Mouse (Mus musculus): ENCODE results near the gene Gatad1. TPM values are rescaled to one million over a fixed set of nuclear protein-coding genes. Genes with fewer than 3 reads are reported as not detected.

Gene Gatad1
- polyA plus RNA-seq, 1 experiment from 2014 or later, result 85.8 TPM

DNA sequence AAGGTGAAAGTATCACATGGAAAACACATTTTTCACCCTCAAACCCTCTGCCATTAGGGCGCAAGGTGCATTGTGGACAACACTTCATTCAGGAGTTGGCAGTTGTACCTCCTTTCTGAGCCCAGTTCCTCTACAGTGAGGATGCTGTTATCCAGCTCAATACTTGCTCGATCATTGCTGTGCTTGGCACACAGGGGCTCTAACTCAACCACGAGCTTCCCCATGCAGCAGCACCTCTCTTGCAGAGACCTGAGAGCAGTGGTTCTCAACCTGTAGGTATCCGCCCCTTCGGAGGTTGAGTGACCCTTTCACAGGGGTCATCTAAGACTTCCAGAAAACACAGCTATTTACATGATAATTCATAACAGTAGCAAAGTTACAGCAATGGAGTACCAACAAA, 5.4 kb downstream of the Gatad1 start:
- Histone ChIP-seq H3K9ac (ENCODE audit: low read depth, low read length) (no peak overlapping the region), H3K27ac (no peak overlapping the region), H3K27me3 (ENCODE audit: insufficient read depth, low read length) (no peaks in the 10 kb centered on the region), H3K4me2 (ENCODE audit: low read length) (no peak overlapping the region), H3K36me3 (ENCODE audit: insufficient read depth, low read length) (no peaks in the 10 kb centered on the region), H3K4me3 (replicated peaks; ENCODE audit: low read depth, low read length) (no peak overlapping the region), H3K9me3 (replicated peaks; ENCODE audit: low read length) (no peaks in the 10 kb centered on the region), H3K4me1 (replicated peaks; ENCODE audit: insufficient read depth, low read length) (no peaks in the 10 kb centered on the region)
- TF ChIP-seq CTCF (IDR thresholded peaks at IDR 0.05; ENCODE audit: low read depth), result no peak
- ATAC-seq (replicated peaks; ENCODE audit: low FRiP score, low read depth) (no peak), DNase-seq (ENCODE audit: low spot score) (no peak)
- WGBS, result 85% methylated on average over 5 of the region's 5 CpGs

DNA sequence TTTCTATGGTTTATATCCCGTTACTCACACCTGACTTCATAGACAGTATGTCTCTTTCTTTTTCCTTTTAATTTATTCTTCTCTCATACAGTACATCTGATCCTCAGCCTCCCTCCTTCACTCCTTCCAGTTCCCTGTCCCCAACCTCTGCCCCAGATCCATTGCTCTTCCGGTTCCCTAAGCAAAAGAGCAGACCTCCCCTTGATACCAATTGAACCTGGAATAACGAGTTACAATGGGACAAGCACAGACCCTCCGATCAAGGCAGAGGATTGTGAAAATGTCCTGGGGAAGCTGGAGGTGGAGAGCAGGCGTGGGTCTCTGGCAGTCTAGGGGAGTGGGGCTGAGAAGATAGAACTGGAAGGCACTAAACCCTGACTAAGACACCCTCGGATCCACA, 6.1 kb downstream of the Gatad1 start, which contains the start of gene Tmbim7:
Tmbim7 (plus strand) TSS at position 301 of the 400 bp plus-strand sequence.
- Histone ChIP-seq H3K4me3 (replicated peaks; ENCODE audit: low read depth, low read length) (no peak within 1 kb of the TSS), H3K9ac (ENCODE audit: low read depth, low read length) (no peak within 1 kb of the TSS), H3K27ac (no peak within 1 kb of the TSS), H3K9me3 (replicated peaks; ENCODE audit: low read length) (no peaks in the 10 kb centered on the region), H3K27me3 (ENCODE audit: insufficient read depth, low read length) (no peaks in the 10 kb centered on the region), H3K4me1 (replicated peaks; ENCODE audit: insufficient read depth, low read length) (no peaks in the 10 kb centered on the region), H3K36me3 (ENCODE audit: insufficient read depth, low read length) (no peaks in the 10 kb centered on the region), H3K4me2 (ENCODE audit: low read length) (no peak within 1 kb of the TSS)
- no peak for TF ChIP-seq CTCF (IDR thresholded peaks at IDR 0.05; ENCODE audit: low read depth)
- WGBS, result 87% methylated on average over 6 of the region's 6 CpGs
- DNase-seq (ENCODE audit: low spot score), result no peak
- ATAC-seq (replicated peaks; ENCODE audit: low FRiP score, low read depth), result no peak

DNA sequence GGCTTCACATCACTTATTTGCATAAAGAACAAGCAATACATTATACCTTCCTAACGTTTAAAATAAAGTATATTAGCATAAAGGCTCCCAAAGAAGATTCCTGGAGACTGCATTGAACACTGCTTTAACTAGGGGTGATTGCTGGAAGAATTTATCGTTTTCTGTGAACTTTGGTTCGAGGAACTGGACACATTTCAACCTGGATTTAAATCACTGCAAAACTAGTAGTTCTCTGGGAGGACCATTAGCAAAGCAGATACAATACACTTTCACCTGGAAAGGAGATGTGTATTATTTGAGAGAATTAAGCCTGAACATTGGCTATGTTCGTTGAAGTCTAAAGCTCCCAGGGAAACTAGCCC, 8.2 kb downstream of the Gatad1 start:
- Histone ChIP-seq H3K9me3 (replicated peaks; ENCODE audit: low read length) (no peaks in the 10 kb centered on the region), H3K4me3 (replicated peaks; ENCODE audit: low read depth, low read length) (no peak overlapping the region), H3K27ac (0 out of 2 replicates have a peak overlapping the region, but pooled peaks have one; percentile 31), H3K27me3 (ENCODE audit: insufficient read depth, low read length) (no peaks in the 10 kb centered on the region), H3K4me1 (replicated peaks; ENCODE audit: insufficient read depth, low read length) (no peaks in the 10 kb centered on the region), H3K9ac (ENCODE audit: low read depth, low read length) (no peak overlapping the region), H3K4me2 (ENCODE audit: low read length) (no peak overlapping the region), H3K36me3 (ENCODE audit: insufficient read depth, low read length) (peaks cover 8% of the 10 kb centered on the region; the same call in 1 of the 2 replicates)
- DNase-seq (ENCODE audit: low spot score) (no peak), ATAC-seq (replicated peaks; ENCODE audit: low FRiP score, low read depth) (no peak)
- TF ChIP-seq CTCF (IDR thresholded peaks at IDR 0.05; ENCODE audit: low read depth), result no peak
- whole genome bisulfite sequencing, result 55% methylated on average over 4 of the region's 4 CpGs

DNA sequence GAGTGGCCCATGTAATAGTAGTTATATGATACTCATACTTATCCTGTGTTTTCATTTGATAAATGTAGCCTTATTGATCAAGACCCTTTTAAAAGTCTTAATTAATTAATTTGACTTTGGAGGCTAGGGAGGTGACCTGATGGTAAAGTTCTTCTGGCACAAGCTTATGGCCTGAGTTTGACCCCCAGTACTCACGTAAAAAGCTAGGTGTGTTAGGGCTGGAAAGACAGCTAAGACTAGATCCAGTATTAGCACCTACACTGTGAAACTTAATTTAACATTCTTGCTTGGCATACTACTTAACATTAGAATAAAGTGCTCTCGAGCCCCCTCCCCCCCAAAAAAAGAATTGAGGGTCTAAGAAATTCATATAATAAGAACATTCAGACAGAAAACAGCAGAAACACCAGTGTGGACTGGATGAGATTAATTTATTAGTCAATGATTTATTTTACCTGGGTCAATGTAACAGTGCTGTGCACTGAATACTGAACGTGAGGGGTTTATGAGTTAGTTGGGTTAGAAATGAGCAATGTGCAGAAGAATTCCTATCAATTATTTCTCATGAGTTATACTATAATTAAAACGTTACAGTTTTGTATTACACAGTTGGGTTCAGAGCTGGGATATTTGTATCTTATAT, 8.7 kb downstream of the Gatad1 start:
- TF ChIP-seq CTCF (IDR thresholded peaks at IDR 0.05; ENCODE audit: low read depth), result no peak
- H3K27me3 ChIP-seq (ENCODE audit: insufficient read depth, low read length), result no peaks in the 10 kb centered on the region
- WGBS, result 27% methylated on average over 4 of the region's 4 CpGs
- DNase-seq (ENCODE audit: low spot score), result peak; percentile 31
- H3K4me1 ChIP-seq (replicated peaks; ENCODE audit: insufficient read depth, low read length), result no peaks in the 10 kb centered on the region
- no peak overlapping the region for H3K27ac ChIP-seq
- no peaks in the 10 kb centered on the region for H3K9me3 ChIP-seq (replicated peaks; ENCODE audit: low read length)
- ATAC-seq (replicated peaks; ENCODE audit: low FRiP score, low read depth), result peak; percentile 43; the same call in 1 of the 2 replicates
- H3K36me3 ChIP-seq (ENCODE audit: insufficient read depth, low read length), result peaks cover 8% of the 10 kb centered on the region; the same call in 1 of the 2 replicates
- H3K9ac ChIP-seq (ENCODE audit: low read depth, low read length), result no peak overlapping the region
- no peak overlapping the region for H3K4me3 ChIP-seq (replicated peaks; ENCODE audit: low read depth, low read length)
- peak overlapping the region; percentile 39; the same call in 1 of the 2 replicates for H3K4me2 ChIP-seq (ENCODE audit: low read length)

DNA sequence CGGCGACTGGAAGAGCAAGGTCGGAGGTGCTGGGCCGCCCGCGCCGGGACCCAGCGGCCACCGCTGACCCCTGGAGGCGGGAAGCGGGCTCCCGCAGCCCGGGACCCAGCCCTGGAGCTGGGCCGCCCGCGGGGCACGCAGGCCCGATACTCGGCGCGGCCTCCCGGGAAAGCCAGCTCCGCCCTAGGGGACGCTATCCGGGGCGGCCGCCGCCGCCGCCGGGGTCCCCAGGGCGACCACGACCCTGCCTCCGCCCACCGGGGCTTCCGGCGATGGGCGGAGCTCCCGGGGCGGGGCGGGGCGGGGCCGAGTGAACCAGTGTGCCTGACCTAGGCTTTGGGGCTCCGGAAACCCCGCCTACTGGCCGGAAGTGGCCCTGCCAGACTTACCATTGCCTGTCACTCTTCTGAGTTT, 9.3 kb downstream of the Gatad1 start:
- 0 out of 2 replicates have a peak, but pooled peaks have one; percentile 32 for TF ChIP-seq CTCF (IDR thresholded peaks at IDR 0.05; ENCODE audit: low read depth)
- DNase-seq (ENCODE audit: low spot score), result peak; percentile 92

DNA sequence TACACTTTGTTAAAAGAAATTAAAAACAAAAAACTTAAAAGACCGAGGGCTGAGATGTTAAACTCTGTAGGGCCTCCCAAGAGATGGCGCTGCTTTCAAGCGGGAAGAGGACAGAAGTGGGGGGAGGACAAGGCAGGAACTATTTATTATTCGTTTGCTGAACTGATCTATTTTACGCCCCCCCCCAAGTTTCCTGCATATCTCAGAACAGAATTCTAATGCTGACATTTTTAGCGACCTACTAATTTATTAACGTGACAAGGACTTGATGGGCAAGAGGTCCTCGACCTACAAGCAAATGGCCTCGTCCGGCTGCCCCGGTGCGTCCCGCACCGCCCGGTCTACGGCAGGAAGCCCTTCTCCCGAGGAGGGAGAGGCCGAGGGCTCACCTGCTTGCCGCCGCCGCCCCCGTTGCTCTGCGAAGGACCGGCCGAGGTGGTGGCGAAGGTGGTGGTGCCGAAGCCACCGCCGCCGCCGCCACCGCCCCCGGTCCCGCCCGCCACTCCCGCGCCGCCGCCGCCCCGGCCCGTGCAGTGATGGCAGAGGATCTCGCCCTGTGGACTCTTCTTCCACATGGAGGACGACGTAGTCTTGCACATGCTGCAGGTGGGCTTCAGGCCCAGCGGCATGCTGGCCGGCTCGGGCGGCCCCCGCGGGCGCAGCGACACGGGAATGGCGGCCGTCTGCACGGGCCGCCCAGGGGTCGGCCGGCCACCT, 9.8 kb downstream of the Gatad1 start:
- Histone ChIP-seq H3K27me3 (ENCODE audit: insufficient read depth, low read length) (no peaks in the 10 kb centered on the region), H3K9me3 (replicated peaks; ENCODE audit: low read length) (no peaks in the 10 kb centered on the region), H3K9ac (ENCODE audit: low read depth, low read length) (peak overlapping the region; percentile 92), H3K4me1 (replicated peaks; ENCODE audit: insufficient read depth, low read length) (no peaks in the 10 kb centered on the region), H3K27ac (peak overlapping the region; percentile 95), H3K36me3 (ENCODE audit: insufficient read depth, low read length) (peaks cover 9% of the 10 kb centered on the region; the same call in 1 of the 2 replicates), H3K4me2 (ENCODE audit: low read length) (peak overlapping the region; percentile 59), H3K4me3 (replicated peaks; ENCODE audit: low read depth, low read length) (peak overlapping the region; percentile 92)
- ATAC-seq (replicated peaks; ENCODE audit: low FRiP score, low read depth), result peak; percentile 42
- TF ChIP-seq CTCF (IDR thresholded peaks at IDR 0.05; ENCODE audit: low read depth), result peak; percentile 73
- DNase-seq (ENCODE audit: low spot score), result peak; percentile 83
- under 1% methylated on average over 48 of the region's 60 CpGs for WGBS

More for the DNA sequence above, 9.3 kb downstream of the Gatad1 start:
- no peaks in the 10 kb centered on the region for H3K4me1 ChIP-seq (replicated peaks; ENCODE audit: insufficient read depth, low read length)
- no peaks in the 10 kb centered on the region for H3K27me3 ChIP-seq (ENCODE audit: insufficient read depth, low read length)
- ATAC-seq (replicated peaks; ENCODE audit: low FRiP score, low read depth), result peak; percentile 97
- H3K9ac ChIP-seq (ENCODE audit: low read depth, low read length), result peak overlapping the region; percentile 92
- H3K36me3 ChIP-seq (ENCODE audit: insufficient read depth, low read length), result peaks cover 8% of the 10 kb centered on the region; the same call in 1 of the 2 replicates
- peak overlapping the region; percentile 59 for H3K4me2 ChIP-seq (ENCODE audit: low read length)
- H3K27ac ChIP-seq, result peak overlapping the region; percentile 95
- H3K4me3 ChIP-seq (replicated peaks; ENCODE audit: low read depth, low read length), result peak overlapping the region; percentile 92
- no peaks in the 10 kb centered on the region for H3K9me3 ChIP-seq (replicated peaks; ENCODE audit: low read length)
- WGBS, result 0% methylated on average over 22 of the region's 46 CpGs

All from kidney, postnatal 0 days (tissue).